Mouse (Mus musculus) bone marrow, adult 2 months (tissue): ENCODE results near the gene Ssxb3.
"Not testable (repeated sequence)": the region's sequence is repeated elsewhere in the genome, so short reads cannot be mapped to it uniquely, and the experiment has no call there.

Experiments used
- CTCF ChIP-seq: fragments of 200-500 bp; IDR thresholded peaks from 2 replicates; pipeline ENCODE4 v1.5.1; 2011; ENCODE audit warnings: low read length, control low read depth; ENCODE audit not compliant: control insufficient read depth, insufficient read depth
- POLR2A ChIP-seq: fragments of 200-500 bp; IDR thresholded peaks from 2 replicates; pipeline ENCODE4 v1.6.1; 2011; ENCODE audit warnings: low read depth, mild to moderate bottlenecking, control low read depth, low read length, borderline replicate concordance; ENCODE audit not compliant: control insufficient read depth

DNA sequence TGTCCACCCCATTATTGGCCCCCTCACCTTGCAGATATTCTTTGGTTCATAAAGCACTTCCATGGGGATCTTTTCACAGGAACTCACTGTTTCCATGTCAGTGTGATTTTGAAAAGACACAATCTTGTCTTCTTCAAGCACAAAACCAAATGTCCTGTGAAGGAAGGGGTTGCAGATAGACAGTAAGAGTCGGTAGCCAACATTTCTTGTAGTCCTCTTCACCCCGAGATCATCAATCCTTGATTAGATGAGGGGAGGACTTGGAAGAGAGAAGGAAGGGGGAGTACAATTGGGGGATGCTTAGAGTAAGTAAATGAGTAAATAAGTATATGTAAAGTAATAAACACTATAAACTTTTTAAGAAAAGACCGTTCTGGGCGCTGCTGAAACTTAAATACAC lies 43.5 kb downstream of the Ssxb3 start, which contains the start of gene Ssxb6:
- TF ChIP-seq CTCF, POLR2A: not testable (repeated sequence)
